9 mouse cellular contexts compared by ENCODE assay signal in the genomic region with DNA sequence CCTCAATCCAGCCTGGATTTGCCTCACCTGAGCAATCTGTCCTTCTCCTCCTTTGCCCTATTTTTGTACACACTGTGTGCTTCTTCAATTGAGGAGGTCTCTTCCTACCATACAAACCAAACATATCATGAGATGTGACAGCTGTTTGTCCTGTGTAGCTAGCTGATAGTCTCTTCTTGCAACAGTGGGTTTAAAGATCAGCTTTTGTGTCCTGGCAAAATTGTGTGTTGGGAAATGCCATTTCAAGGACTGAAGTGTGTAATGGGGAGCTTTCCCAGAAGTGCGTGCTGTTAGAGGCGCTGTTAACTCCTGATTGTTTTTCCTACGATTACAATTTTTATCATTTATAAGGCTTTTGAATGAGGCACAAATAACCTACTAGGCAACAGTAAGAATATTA.
"Had no signal": no experiment of that assay in that cellular context is flagged by ENCODE, and none has a peak within 500 bp of the region (broad histone marks: within the 10 kb centered on the region; RNA-seq: fewer than 3 reads in every experiment).

No protein-coding gene starts in this region.

- ATAC-seq: hindbrain, embryonic 16.5 days; intestine, postnatal 0 days had no signal

- H3K27ac ChIP-seq: layer of hippocampus, adult 2 months; liver, embryonic 15.5 days; lung, embryonic 15.5 days had no signal

- H3K4me3 ChIP-seq: layer of hippocampus, adult 2 months; liver, embryonic 15.5 days; lung, embryonic 15.5 days had no signal

- H3K9ac ChIP-seq: liver, embryonic 15.5 days; lung, embryonic 15.5 days had no signal

- H3K9me3 ChIP-seq: liver, embryonic 15.5 days; lung, embryonic 15.5 days had no signal

- DNase-seq: kidney, adult 8-10 months; kidney, postnatal 4 days; lung, postnatal 36 days; right cerebral cortex, postnatal 25 days had no signal

- H3K4me2 ChIP-seq: liver, embryonic 15.5 days; lung, embryonic 15.5 days had no signal

- H3K27me3 ChIP-seq: liver, embryonic 15.5 days; lung, embryonic 15.5 days had no signal
